Mouse (Mus musculus): ENCODE results near the gene Sdhaf2.

DNA sequence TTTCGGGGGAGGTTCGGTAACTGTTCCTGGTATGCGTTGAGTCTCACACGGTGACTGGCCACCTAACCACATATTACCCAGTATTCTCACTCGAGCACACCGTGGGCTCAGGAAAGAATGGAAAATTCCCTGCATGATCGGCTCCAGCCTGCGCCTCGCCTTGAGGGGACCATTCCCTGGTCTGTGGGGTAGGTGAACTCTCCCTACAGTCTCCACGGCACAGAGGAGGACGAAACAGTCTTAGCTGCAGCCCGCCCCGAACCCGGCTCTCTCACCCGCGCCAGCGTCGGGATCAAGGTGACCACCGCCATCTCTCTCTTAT lies 1.2 kb downstream of the Sdhaf2 start:
- TF ChIP-seq EP300 (IDR thresholded peaks at IDR 0.05; ENCODE audit: low read depth) = no peak
- no peak for TF ChIP-seq CTCF (IDR thresholded peaks at IDR 0.05; ENCODE audit: low read depth)

All from liver, postnatal 0 days (tissue).